Mouse (Mus musculus) skeletal muscle tissue, adult 2 months (tissue): ENCODE data around the gene Sctr.

Experiments
- DNase-seq: peaks from one replicate; pipeline ENCODE4 v3.0.0-alpha.2; 2012; ENCODE audit warnings: low read depth, low spot score

Sctr gene

DNA sequence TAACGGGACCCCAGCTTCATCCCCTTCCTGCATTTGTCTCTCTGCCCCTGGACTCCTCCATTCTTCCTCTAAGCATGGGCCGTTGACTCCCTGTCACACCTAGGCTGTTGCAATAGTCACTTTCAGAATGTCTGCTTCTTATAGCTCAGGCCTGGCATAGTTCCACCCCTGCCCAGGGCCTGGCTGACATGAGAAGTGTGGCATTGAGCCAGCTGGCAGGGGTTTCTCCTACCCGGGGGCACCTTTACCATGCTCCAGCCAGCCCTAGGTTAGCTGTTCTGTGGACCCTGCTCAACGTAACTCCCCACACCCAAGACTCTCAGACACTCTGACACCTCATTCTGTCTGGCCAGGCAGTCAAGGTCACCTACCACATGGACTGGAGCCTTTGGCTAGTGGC, 21.0 kb downstream of the Sctr start:
- peak; percentile 50 for DNase-seq

DNA sequence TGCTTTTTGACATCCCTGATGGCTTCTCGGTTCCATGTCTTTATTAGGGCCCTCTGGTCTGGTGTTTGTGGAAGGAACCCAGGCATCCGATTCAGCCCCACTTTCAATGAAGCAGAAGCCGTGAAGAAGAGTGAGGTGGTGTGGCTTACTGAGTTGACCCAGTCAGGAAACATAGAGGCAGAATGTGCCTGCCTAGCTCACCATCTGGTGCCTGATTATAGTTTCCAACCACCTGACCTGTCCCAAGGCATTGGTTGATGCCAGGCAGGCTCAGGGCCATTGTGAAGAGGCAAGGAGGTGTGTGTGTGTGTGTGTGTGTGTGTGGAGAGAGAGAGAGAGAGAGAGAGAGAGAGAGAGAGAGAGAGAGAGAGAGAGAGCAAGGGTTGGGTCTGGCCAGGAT, 23.8 kb downstream of the Sctr start:
- DNase-seq, result no peak

DNA sequence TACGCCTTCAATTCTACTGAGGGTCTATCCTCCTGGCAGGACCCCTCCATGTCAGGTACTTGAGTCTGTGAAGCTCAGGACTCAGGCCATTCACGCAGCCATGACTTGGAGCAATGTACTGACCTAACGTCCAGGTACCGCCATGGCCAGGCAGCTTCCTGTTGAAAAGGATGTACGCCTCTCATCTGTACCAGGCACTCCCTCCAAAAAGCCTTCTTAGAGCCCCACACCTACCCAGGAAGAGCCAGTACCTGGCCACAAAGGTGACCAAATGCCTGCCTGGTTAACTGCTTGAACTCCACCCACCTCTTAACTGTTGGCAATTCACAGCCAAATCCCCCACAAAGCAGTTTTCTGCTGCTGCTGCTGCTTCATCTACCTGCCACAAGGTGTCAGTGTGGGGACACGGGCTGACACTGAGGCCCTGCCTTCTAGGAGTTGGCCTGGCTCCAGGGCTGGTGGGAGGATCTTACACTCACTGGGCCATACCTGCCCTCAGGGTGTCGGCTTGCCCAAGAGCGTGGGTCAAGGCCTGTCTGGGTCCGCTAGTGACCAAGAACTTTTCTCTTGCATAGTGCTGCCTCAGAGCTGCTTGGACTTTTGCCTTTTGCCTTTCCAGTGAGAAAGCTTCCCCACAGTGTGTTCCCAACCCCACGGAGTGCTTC, 26.2 kb downstream of the Sctr start:
- DNase-seq, result peak; percentile 82

DNA sequence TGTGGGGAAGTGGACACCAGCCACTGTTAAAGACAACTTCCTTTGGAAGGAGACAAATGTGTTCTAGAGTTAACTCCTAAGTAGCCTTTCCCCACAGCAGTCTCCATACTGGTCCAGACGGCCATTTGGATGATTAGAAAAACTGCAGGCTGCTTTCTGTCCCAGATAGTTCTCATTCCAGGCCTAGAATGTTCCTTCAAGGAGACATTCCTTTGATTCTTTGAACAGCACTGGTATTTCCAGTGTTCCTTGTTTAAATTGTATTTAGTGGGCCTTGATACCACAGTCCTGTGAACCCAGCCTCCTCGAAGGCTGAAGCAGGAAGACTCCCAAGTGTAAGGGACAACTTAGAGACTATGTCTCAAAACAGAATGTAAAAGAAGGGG, 26.8 kb downstream of the Sctr start:
- DNase-seq, result no peak

DNA sequence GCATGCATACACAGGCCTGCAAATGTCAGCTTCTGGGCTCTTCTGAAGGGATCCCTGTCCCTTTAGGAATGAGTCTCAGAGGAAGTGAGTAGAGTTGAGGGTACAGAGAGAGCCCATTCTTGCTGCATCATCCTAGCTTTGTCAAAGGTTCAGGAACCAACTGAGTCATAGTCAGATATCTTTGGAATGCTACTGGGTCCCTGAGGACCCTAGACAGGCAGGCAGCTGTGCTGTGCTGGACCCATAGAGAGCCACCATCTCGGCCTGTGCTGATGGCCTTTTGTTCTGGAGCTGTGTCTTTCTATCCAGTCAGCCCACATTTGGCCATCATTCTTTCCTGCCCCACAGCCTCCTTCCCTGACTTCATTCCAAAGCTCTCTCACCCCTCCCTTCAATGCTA, 28.1 kb downstream of the Sctr start:
- DNase-seq, result no peak

DNA sequence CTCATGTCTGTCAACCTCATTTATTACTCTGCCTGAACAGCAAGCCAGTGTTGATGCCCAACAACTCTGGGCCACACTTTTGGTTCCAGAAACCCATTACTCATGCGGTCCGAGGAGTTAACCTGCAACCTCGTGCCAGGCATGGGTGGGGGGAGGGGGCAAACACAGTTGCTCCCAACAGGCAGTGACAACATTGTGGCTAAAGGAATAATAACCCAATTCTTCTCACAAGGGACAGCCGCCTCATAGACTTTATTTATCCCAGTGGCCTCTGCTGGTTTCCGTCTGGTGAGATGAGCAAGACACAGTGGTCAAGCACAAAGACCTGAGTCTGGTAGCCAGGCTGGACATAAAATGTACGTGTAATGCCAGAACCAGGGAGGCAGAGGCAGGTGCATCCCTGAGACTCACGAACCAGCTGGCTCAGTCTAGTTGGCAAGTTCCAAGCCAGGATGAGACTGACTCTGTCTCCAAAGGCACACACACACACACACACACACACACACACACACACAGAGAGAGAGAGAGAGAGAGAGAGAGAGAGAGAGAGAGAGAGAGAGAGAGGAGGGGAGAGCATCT, 28.9 kb downstream of the Sctr start:
- no peak for DNase-seq

DNA sequence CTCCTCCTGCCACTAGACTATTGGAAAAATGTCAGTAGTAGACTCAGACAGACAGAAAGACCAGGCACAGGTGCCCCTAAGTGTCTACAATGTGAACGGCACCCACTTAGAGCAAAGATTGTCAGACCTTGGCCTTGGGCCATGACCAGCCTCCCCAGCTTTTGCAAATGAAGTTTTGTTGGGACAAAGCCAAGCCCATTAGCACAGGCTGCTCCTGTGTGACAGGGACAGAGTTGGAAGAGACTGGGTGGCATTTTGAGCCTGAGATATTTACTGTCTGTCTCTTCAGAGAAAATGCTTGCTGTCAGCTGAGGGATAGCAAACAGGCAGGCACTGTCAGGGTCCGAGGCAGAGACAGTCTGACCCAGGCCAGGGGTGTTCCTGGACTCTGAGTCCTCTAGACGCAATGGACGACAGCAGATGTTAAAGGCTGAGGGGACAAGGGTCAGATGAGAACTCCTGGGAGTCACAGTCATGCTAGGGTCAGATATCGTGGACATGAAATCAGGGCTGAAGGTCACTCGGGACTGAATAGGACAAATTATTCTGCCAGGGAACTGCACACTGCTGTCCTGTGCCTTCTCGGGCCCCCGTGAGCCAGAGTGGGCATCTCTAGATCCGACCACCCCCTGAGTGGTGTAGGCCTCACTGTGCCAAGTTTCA, 30.5 kb downstream of the Sctr start:
- no peak for DNase-seq

DNA sequence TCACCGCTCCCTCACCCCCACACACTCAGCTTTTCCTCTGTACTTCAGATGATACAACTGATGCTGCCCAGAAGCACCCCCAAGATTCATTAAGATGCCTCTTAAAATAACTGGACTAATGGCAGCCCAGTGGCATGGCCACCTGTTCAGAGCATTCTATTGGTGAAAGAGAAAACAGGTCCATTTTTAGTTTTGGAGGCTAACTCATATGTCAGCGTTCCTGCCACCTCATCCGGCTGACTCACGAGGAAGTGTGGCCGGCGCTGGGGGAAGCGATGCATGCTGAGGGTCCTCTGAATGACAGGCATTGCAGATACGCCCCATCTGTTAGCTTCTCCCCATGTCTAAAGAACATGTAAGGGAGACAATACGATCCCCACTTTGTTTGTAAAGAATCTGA, 31.9 kb downstream of the Sctr start:
- DNase-seq, result no peak

DNA sequence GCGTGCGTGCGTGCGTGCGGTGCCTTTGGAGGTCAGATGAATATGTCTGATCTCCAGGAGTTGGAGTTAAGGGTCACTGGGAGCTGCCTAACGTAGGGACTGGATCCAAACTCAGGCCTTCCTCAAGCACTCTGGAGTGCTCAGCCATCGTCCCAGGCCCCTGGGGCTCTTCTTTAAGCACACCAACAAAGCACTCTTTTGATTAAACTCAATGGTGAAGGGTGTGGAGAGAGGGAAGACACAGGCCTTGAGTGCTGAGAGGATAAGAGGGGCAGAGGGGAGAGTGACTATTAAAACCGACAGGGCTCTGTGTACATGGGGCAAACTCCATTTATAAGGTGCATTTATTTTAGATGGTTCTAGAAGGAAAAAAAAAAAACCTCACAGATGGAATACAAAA, 35.7 kb downstream of the Sctr start:
- DNase-seq, result no peak

DNA sequence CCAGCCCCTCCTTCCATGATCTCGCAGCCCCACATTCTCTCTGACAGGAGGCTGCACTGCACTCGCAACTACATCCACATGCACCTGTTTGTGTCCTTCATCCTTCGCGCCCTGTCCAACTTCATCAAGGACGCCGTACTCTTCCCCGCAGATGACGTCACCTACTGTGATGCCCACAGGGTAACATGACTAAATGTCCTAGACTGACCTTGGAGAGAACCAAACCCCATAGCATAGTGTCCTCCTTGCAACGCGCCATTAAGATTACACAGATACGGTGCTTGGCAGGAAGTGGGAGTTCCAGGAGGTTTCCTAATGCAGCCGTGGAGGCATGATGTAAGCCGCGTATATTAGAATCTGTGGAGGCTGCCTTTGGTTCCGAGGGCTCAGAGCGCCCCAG, 37.9 kb downstream of the Sctr start:
- DNase-seq, result no peak

DNA sequence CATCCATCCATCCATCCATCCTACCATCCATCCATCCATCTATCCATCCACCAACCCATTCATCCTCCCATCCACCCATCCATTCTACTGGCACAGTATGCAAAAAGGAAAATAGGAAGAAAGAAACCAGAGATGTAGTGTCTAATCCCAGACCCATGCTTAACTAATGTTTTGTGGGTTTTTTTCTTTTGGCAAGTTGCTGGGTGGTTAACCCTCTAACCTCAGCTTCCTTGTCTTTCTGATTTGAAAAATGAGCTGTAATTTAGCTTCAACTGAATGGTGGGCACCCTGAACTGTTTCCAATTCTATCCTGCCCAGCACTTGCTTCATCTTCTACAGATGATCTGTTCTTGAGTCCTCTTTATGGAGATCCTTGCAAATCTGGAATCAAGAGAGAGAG, 40.6 kb downstream of the Sctr start:
- DNase-seq, result no peak

DNA sequence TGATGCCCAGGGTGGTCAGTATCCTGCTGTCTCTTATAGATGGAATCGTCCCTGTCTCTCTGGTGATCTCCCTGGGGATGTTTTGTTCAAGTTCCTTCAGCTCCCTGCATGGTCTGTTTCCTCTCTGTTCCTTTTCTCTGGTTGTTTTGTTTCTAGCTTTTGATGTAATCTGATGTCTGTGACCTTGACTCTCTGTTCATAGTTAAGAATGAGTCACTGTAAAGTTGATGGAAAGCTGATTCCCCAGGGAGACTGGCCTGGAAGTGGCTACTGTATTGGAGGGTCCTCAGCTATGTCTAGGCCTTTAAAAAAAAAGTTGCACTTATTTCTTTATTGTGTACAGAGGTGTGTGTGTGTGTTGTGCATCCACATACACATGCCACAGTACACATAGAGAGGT, 44.4 kb downstream of the Sctr start:
- no peak for DNase-seq

DNA sequence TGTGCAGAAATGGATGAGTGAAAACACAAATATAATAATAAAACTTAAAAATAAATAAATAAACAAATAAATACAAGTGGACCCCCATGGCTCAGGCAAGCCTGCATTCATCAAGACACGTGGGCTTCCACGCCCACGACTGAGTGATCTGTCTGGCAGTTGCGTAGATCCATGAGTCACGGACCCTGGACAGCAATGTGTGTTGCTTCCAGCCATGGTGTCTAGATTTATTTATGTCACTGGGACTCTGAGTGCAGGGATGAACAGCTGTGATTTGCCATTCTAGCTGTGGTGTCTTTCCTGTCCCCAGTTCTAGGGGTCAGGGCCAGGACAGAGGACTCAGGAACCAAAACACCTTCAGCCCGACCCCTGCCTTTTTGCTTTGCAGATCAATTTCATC, 48.3 kb downstream of the Sctr start:
- peak; percentile 65 for DNase-seq

DNA sequence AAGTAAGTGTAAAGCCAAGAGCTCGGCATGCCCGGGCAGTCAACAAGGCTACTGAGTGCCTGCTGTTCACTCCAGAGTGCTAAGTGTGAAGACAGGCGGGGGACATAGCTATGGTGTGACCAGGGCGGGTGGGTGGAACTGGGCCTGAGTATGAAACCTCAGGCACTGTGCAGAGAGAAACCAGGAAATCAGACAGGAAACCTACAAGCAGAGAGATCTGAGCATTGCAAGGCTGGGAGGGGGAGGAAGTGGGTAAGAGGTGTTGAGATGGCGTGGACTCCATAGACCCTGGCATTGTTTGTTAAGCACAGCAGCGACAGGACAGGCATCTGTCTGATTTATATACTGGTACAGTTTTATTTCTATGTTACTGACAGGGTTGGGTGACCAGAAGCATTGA, 48.8 kb downstream of the Sctr start:
- no peak for DNase-seq

DNA sequence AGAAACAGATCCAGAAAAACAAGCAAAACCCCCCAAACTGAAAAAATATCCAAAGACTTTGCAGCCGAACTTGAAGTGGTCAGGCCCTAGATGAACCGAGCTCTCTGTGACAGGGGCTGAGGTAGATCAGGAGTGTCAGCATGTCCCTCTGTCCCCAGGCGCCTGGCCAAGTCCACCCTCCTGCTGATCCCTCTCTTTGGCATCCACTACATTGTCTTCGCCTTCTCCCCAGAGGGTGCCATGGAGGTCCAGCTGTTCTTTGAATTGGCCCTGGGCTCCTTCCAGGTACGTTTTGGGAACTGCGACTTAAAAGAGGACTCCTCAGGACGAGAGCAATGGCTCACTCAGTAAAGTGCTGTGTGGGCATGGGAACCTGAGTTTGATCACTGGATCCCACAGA, 49.5 kb downstream of the Sctr start:
- no peak for DNase-seq

DNA sequence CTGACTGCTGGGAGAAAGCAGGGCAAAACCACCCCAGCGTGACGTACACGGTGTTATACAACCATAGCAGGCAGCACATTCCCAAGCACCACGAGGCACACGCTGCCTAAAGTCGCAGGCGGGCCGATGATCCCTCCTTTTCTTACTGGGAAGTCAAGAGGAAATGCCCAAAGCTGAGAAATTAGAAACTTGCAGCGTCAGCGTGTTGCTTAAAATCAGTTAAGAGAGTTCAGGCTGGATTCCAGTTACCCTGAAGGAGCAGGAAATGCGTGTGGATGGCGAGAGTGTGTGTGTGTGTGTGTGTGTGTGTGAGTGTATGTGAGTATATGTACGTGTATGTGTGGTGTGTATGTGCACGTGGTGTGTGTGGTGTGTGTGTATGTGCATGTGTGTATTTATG, 50.4 kb downstream of the Sctr start:
- DNase-seq, result peak; percentile 45

DNA sequence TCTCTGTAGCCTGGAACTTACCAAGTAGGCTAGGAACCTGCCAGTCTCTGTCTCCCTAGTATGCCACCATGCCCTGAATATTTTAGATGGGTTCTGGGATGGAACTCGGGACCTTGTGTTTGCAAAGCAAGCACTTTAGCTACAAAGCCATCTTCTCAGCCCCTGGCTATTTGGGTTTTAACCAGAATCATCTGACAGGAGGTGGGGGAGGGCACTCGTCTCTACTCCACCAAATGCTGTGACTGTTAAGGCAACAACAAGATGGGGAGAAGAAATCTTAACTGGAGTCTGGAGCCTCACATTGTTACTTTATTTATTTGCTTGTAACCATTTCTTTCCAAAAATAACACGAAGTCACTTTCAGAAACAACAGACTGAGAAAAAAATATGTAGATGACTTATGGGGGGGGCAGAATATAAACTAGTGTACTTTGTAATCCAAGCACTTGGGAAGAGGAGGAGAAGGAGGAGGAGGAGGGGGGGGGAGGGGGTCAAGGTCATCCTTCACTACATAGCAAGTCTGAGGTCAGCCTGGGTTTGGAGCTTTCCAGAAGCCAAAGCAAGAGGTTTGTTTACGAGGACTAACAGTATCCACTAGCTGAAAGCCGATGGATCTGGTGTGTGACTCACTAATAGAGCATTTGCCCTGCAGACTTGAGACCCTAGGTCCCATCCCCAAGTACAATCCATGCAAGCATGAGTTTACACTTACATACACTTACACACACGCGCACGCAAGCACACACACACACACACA, 51.2 kb downstream of the Sctr start:
- DNase-seq, result no peak

DNA sequence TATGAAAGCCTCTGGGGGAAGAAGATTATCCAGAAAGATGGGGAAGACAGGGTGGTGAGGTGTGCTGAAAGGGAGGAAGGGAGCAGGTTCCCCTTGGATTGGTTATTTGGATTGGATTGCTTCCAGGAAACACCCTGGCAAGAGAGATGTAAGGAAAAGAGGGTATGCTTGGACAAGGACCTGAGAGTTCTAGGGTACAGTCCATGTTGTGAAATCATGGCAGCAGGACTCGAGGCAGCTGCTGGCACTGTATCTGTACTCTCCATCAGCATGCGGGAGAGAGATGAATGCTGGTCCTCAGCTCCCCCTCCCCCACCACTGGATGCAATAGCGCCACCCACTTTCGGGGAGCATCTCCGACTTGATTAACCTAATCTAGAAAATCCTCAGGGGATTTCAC, 54.0 kb downstream of the Sctr start:
- DNase-seq, result no peak

DNA sequence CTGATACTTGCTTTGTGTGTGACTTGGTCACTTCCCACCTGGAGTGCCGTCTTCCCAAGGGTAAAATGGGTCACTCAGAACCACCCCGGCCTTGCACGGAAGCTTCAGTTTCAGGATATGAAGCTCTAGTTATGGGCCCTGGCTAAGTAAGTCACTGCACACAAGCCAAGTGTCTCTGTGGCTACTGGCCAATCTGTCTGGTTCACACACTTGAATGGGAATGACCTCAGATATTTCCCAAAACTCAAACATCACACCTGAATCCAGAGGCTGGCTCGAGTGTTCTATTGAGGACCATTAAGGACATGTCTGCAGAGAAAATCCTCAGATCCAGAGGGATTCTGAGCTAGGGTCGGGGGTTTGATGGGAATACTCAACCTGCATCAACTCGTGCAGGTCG, 55.5 kb downstream of the Sctr start:
- no peak for DNase-seq

DNA sequence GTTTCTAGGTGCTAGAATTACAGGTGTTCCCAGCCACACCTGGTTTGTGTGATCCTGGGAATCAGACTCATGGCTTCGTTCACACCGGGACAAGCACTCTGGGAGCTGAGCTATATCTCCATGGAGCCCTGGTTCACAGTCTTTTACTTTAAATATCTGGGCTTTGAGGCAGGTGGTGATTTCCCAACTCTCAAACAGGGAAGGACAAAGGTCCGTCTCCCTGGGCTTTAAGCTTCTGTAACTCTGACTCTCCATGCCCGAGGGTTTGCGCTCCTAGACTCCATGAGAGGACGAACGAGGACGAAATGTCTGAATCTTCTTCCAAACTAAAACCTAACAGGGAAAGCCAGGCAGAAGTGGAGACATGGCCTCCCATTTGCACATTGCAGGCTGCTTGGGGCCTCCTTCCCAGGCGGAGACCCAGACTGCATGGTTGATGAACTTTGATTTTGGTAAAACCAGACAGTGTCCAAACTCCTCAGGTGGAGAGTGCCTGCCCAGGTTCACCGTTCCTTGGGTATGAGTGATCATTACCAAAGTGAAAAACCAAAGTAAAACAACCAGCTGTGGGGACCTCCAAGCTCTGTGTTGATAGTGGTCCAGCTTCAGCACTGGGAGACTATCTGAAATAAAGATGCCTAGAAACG, 57.5 kb downstream of the Sctr start:
- DNase-seq, result no peak

DNA sequence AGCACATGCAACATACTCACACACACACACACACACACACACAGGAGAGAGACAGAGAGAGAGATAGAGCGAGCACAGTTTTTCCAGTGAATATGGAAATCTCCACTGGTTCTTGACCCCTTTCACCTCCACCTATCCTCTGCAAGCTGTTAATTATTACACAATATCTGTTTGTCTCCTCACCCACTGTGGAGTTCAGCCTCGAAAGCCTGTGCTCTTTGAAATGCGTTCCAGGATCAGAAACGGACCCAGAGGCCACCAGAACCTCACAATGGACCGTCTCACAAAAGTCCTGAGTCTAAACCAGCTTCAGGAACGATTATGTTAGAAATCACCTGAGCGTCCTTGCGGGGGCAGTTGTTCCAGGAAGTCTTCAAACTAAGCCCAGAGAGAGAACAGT, 59.5 kb downstream of the Sctr start:
- no peak for DNase-seq

DNA sequence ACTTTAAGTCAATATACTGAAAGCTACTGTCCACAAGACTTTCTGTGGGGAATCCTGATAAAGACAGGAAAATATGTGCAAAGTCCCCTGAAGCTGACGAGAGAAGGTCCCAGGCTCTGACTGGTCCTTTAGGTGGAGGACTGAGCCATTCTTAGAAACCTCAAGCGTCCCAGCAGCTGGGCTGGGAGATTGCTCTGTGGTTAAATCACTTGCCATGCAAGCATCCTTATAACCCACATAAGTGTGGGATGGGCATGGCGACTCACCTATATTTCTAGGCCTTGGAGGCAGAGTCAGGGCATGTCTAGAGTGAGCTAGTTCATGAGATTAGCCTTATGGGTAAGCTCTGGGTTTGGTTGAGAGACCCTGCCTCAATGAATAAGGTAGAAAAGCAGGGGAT, 59.9 kb downstream of the Sctr start:
- DNase-seq, result no peak
